Mouse (Mus musculus): Measurements from ENCODE around the gene Prkar2b. TPM values are rescaled to one million over a fixed set of nuclear protein-coding genes. Genes with fewer than 3 reads are reported as not detected.

Gene Prkar2b
- polyA plus RNA-seq, 1 experiment from 2014 or later = 50.1 TPM

GRCm38 (mm10) chr12:31950659-31951031 is 110.5 kb downstream of the Prkar2b start:
- WGBS = 6% methylated on average over 9 of the region's 9 CpGs

GRCm38 (mm10) chr12:31949759-31950658 is 111.1 kb downstream of the Prkar2b start, which contains the start of gene Hbp1:
TSS of gene Hbp1 (minus strand) at chr12:31950535.
- Histone ChIP-seq H3K4me3 (ENCODE audit: low read depth, low read length) (peak within 1 kb of the TSS; percentile 84), H3K4me2 (ENCODE audit: low read depth, low read length, severe bottlenecking) (peak within 1 kb of the TSS; percentile 67), H3K27me3 (ENCODE audit: control insufficient read depth, insufficient read depth, low read length) (no peaks in the 10 kb centered on the region), H3K27ac (ENCODE audit: low read depth, low read length) (peak within 1 kb of the TSS; percentile 97), H3K36me3 (ENCODE audit: control insufficient read depth, insufficient read depth, low read length) (no peaks in the 10 kb centered on the region), H3K4me1 (replicated peaks; ENCODE audit: control insufficient read depth, insufficient read depth, low read length) (no peaks in the 10 kb centered on the region), H3K9ac (ENCODE audit: low read length) (peak within 1 kb of the TSS; percentile 94), H3K9me3 (ENCODE audit: control insufficient read depth, low read length) (no peaks in the 10 kb centered on the region)
- DNase-seq (ENCODE audit: low spot score) (peak; percentile 96), ATAC-seq (replicated peaks; ENCODE audit: low FRiP score) (peak; percentile 94)
- under 1% methylated on average over 58 of the region's 71 CpGs for WGBS

More at GRCm38 (mm10) chr12:31950659-31951031, 110.5 kb downstream of the Prkar2b start:
- Histone ChIP-seq H3K4me3 (ENCODE audit: low read depth, low read length) (peak overlapping the region; percentile 31), H3K4me1 (replicated peaks; ENCODE audit: control insufficient read depth, insufficient read depth, low read length) (no peaks in the 10 kb centered on the region), H3K9ac (ENCODE audit: low read length) (peak overlapping the region; percentile 32; the same call in 1 of the 2 replicates), H3K4me2 (ENCODE audit: low read depth, low read length, severe bottlenecking) (peak overlapping the region; percentile 67), H3K27ac (ENCODE audit: low read depth, low read length) (no peak overlapping the region), H3K36me3 (ENCODE audit: control insufficient read depth, insufficient read depth, low read length) (no peaks in the 10 kb centered on the region), H3K9me3 (ENCODE audit: control insufficient read depth, low read length) (no peaks in the 10 kb centered on the region), H3K27me3 (ENCODE audit: control insufficient read depth, insufficient read depth, low read length) (no peaks in the 10 kb centered on the region)
- no peak for ATAC-seq (replicated peaks; ENCODE audit: low FRiP score)
- DNase-seq (ENCODE audit: low spot score) = no peak

- H3K27me3 ChIP-seq (ENCODE audit: control insufficient read depth, insufficient read depth, low read length) = no peaks in the 10 kb centered on the region
- no peaks in the 10 kb centered on the region for H3K36me3 ChIP-seq (ENCODE audit: control insufficient read depth, insufficient read depth, low read length)
- under 1% methylated on average over 55 of the region's 58 CpGs for whole genome bisulfite sequencing
- H3K4me3 ChIP-seq (ENCODE audit: low read depth, low read length) = peak overlapping the region; percentile 84
- no peaks in the 10 kb centered on the region for H3K9me3 ChIP-seq (ENCODE audit: control insufficient read depth, low read length)
- no peaks in the 10 kb centered on the region for H3K4me1 ChIP-seq (replicated peaks; ENCODE audit: control insufficient read depth, insufficient read depth, low read length)
- H3K4me2 ChIP-seq (ENCODE audit: low read depth, low read length, severe bottlenecking) = peak overlapping the region; percentile 47
- peak overlapping the region; percentile 97 for H3K27ac ChIP-seq (ENCODE audit: low read depth, low read length)
- peak; percentile 98 for DNase-seq (ENCODE audit: low spot score)
- peak; percentile 88 for ATAC-seq (replicated peaks; ENCODE audit: low FRiP score)
- H3K9ac ChIP-seq (ENCODE audit: low read length) = peak overlapping the region; percentile 94
These were observed 111.8 kb downstream of the Prkar2b start for GRCm38 (mm10) chr12:31949193-31949741.

- Histone ChIP-seq H3K27ac (ENCODE audit: low read depth, low read length) (peak overlapping the region; percentile 97), H3K9me3 (ENCODE audit: control insufficient read depth, low read length) (no peaks in the 10 kb centered on the region), H3K4me3 (ENCODE audit: low read depth, low read length) (peak overlapping the region; percentile 84), H3K4me1 (replicated peaks; ENCODE audit: control insufficient read depth, insufficient read depth, low read length) (no peaks in the 10 kb centered on the region), H3K36me3 (ENCODE audit: control insufficient read depth, insufficient read depth, low read length) (no peaks in the 10 kb centered on the region), H3K4me2 (ENCODE audit: low read depth, low read length, severe bottlenecking) (peak overlapping the region; percentile 47), H3K27me3 (ENCODE audit: control insufficient read depth, insufficient read depth, low read length) (no peaks in the 10 kb centered on the region), H3K9ac (ENCODE audit: low read length) (peak overlapping the region; percentile 94)
- DNase-seq (ENCODE audit: low spot score) (no peak), ATAC-seq (replicated peaks; ENCODE audit: low FRiP score) (no peak)
- 31% methylated on average over 7 of the region's 7 CpGs for whole genome bisulfite sequencing
These were observed 112.7 kb downstream of the Prkar2b start for GRCm38 (mm10) chr12:31948101-31949000.

GRCm38 (mm10) chr12:31947476-31947875 is 113.6 kb downstream of the Prkar2b start:
- 94% methylated on average over 5 of the region's 5 CpGs for WGBS
- no peaks in the 10 kb centered on the region for H3K27me3 ChIP-seq (ENCODE audit: control insufficient read depth, insufficient read depth, low read length)
- no peak overlapping the region for H3K27ac ChIP-seq (ENCODE audit: low read depth, low read length)
- H3K4me2 ChIP-seq (ENCODE audit: low read depth, low read length, severe bottlenecking) = no peak overlapping the region
- H3K4me1 ChIP-seq (replicated peaks; ENCODE audit: control insufficient read depth, insufficient read depth, low read length) = no peaks in the 10 kb centered on the region
- ATAC-seq (replicated peaks; ENCODE audit: low FRiP score) (no peak), DNase-seq (ENCODE audit: low spot score) (no peak)
- no peak overlapping the region for H3K4me3 ChIP-seq (ENCODE audit: low read depth, low read length)
- H3K9ac ChIP-seq (ENCODE audit: low read length) = no peak overlapping the region
- H3K36me3 ChIP-seq (ENCODE audit: control insufficient read depth, insufficient read depth, low read length) = no peaks in the 10 kb centered on the region
- no peaks in the 10 kb centered on the region for H3K9me3 ChIP-seq (ENCODE audit: control insufficient read depth, low read length)

- Histone ChIP-seq H3K9ac (ENCODE audit: low read length) (no peak overlapping the region), H3K36me3 (ENCODE audit: control insufficient read depth, insufficient read depth, low read length) (no peaks in the 10 kb centered on the region; the same call in 1 of the 2 replicates), H3K4me2 (ENCODE audit: low read depth, low read length, severe bottlenecking) (no peak overlapping the region), H3K9me3 (ENCODE audit: control insufficient read depth, low read length) (no peaks in the 10 kb centered on the region), H3K27me3 (ENCODE audit: control insufficient read depth, insufficient read depth, low read length) (no peaks in the 10 kb centered on the region), H3K4me3 (ENCODE audit: low read depth, low read length) (no peak overlapping the region), H3K27ac (ENCODE audit: low read depth, low read length) (no peak overlapping the region), H3K4me1 (replicated peaks; ENCODE audit: control insufficient read depth, insufficient read depth, low read length) (no peaks in the 10 kb centered on the region)
- ATAC-seq (replicated peaks; ENCODE audit: low FRiP score) = no peak
- DNase-seq (ENCODE audit: low spot score) = no peak
- 98% methylated on average over 2 of the region's 2 CpGs for WGBS
These were observed 116.7 kb downstream of the Prkar2b start for GRCm38 (mm10) chr12:31944405-31944804.

- Histone ChIP-seq H3K36me3 (ENCODE audit: control insufficient read depth, insufficient read depth, low read length) (no peaks in the 10 kb centered on the region; the same call in 1 of the 2 replicates), H3K27me3 (ENCODE audit: control insufficient read depth, insufficient read depth, low read length) (no peaks in the 10 kb centered on the region), H3K4me1 (replicated peaks; ENCODE audit: control insufficient read depth, insufficient read depth, low read length) (no peaks in the 10 kb centered on the region), H3K4me3 (ENCODE audit: low read depth, low read length) (no peak overlapping the region), H3K9me3 (ENCODE audit: control insufficient read depth, low read length) (no peaks in the 10 kb centered on the region), H3K27ac (ENCODE audit: low read depth, low read length) (no peak overlapping the region), H3K4me2 (ENCODE audit: low read depth, low read length, severe bottlenecking) (no peak overlapping the region), H3K9ac (ENCODE audit: low read length) (no peak overlapping the region)
- ATAC-seq (replicated peaks; ENCODE audit: low FRiP score) (no peak), DNase-seq (ENCODE audit: low spot score) (no peak)
- WGBS = 91% methylated on average over 4 of the region's 4 CpGs
These were observed 118.0 kb downstream of the Prkar2b start for GRCm38 (mm10) chr12:31943020-31943654.

GRCm38 (mm10) chr12:31939026-31939425 is 122.1 kb downstream of the Prkar2b start:
- ATAC-seq (replicated peaks; ENCODE audit: low FRiP score) (no peak), DNase-seq (ENCODE audit: low spot score) (no peak)
- Histone ChIP-seq H3K36me3 (ENCODE audit: control insufficient read depth, insufficient read depth, low read length) (no peaks in the 10 kb centered on the region; the same call in 1 of the 2 replicates), H3K27me3 (ENCODE audit: control insufficient read depth, insufficient read depth, low read length) (no peaks in the 10 kb centered on the region), H3K4me2 (ENCODE audit: low read depth, low read length, severe bottlenecking) (no peak overlapping the region), H3K4me3 (ENCODE audit: low read depth, low read length) (no peak overlapping the region), H3K4me1 (replicated peaks; ENCODE audit: control insufficient read depth, insufficient read depth, low read length) (no peaks in the 10 kb centered on the region), H3K9me3 (ENCODE audit: control insufficient read depth, low read length) (no peaks in the 10 kb centered on the region), H3K27ac (ENCODE audit: low read depth, low read length) (no peak overlapping the region), H3K9ac (ENCODE audit: low read length) (no peak overlapping the region)

All from forebrain, embryonic 11.5 days (tissue).